Mouse (Mus musculus): ENCODE measurements around the gene Ago4. TPM values are rescaled to one million over a fixed set of nuclear protein-coding genes. Genes with fewer than 3 reads are reported as not detected.

The Ago4 gene
- polyA plus RNA-seq (2012), result not detected in 2 replicates

DNA sequence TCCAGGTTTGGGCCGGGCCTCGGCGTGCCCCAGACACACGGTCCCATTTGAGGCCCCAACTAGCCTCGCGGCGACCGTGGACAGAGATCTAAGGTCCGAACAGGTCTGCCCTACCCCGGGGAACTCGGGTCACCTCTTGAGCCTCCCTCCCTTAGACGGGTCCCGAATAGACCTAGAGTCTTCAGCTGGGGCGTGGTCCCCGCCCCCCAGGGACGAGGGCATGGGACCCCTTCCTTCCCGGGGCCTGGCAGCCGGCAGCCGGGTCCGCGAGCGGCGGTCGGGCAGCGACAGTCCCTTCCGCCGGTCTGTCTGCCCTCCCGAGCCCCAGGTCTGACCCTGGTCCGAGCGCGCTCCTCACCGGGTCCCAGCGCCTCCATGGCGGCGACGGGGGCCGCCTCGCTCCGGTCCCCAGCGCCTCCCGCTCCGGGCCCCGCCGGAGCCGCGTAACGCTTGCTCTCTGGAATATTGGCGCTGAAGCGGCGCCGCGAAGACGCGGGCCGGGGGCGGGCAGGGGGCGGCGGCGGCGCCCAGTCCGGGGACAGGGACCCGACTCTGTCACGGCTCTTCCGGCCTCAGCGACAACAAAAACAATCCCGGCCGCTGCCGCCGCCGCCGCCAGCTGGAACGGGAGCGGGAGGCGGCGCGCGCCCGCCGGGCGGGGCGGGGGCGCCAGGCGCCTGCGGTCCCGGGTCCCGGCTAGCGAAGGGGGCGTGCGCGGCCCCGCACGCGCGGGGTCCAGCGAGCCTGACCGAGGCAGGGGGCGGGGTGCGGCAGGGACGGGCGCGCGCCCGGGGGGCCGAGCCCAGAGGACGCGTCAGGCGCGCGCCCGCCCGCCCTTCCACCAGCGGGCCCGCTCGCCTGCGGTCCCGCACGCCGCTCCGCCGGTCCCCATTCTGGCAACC is at the start of gene Ago4:
Gene Ago4 (minus strand): TSS at position 646 of the 902 bp plus-strand sequence.
- no peak for TF ChIP-seq GATA1 (IDR thresholded peaks at IDR 0.05; ENCODE audit: low read length)

GRCm38 (mm10) chr4:126579077-126579476 is 45.8 kb upstream of the Ago4 start:
- TF ChIP-seq GATA1 (IDR thresholded peaks at IDR 0.05; ENCODE audit: low read length), result no peak

DNA sequence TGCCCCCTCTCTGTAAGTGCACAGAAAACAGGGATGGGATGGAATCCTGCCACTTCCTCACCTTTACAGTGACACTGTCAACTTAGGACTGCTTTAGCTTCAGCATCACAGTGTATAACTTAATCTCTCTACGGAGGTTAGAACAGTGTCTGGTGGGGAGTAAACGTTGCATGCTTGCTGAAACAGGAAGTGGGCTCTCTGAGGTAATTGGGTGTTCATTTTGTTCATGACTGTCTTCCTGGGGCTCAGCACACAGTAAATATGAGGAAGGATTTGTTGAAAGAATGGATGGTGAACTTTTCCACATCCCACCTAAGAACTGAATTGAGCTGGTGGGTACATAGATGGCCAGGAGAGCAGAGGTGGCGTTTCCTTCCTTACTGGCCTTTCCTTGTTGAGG is 44.6 kb upstream of the Ago4 start:
- no peak for TF ChIP-seq GATA1 (IDR thresholded peaks at IDR 0.05; ENCODE audit: low read length)

- TF ChIP-seq GATA1 (IDR thresholded peaks at IDR 0.05; ENCODE audit: low read length), result no peak
Measured at GRCm38 (mm10) chr4:126576281-126576680, 43.0 kb upstream of the Ago4 start.

DNA sequence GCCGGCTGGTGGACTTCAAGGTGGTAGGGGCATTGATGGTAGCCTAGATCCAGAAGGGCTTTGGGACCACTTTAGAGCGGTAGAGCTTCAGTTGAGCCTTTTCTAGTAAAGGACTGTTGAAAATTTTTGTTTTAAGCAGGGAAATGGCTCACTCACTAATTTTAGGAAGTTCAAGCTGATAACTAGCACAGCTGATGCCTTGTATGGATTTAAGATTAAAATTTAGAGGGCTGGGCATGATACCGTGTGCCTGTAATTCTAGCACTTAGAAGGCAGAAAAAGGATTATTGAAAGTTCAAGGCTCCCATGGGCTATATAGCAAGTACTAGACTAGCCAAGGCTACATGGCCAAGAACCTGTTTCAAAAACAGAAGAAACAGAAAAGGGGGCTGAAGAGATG is 36.5 kb upstream of the Ago4 start:
- TF ChIP-seq GATA1 (IDR thresholded peaks at IDR 0.05; ENCODE audit: low read length), result no peak

- TF ChIP-seq GATA1 (IDR thresholded peaks at IDR 0.05; ENCODE audit: low read length), result no peak
Measured at GRCm38 (mm10) chr4:126567243-126567642, 34.0 kb upstream of the Ago4 start.

DNA sequence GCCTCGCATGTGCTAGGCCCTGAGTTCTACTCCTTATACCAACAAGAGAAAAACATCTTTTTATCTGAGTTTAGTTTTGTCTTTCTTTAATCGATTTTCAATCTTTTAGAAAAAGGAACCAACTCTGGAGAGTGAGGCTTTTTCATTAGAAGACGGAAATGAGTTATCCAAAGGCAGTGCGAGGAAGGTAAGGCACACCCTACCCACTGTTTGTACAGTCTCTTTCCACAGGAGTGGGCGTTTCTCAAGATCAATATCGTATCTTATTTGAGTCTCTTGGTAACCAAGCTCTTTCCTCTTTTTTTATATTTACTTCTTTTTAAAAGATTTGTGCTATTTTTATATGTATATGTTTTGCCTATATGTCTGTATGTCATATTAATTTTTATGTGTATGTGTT is 30.5 kb upstream of the Ago4 start:
- TF ChIP-seq GATA1 (IDR thresholded peaks at IDR 0.05; ENCODE audit: low read length), result no peak

GRCm38 (mm10) chr4:126556809-126557711 is 23.8 kb upstream of the Ago4 start, which contains the start of gene Clspn:
Gene Clspn (plus strand): TSS chr4:126556935.
- no peak for TF ChIP-seq GATA1 (IDR thresholded peaks at IDR 0.05; ENCODE audit: low read length)

GRCm38 (mm10) chr4:126554462-126554861 is 21.2 kb upstream of the Ago4 start:
- TF ChIP-seq GATA1 (IDR thresholded peaks at IDR 0.05; ENCODE audit: low read length), result no peak

DNA sequence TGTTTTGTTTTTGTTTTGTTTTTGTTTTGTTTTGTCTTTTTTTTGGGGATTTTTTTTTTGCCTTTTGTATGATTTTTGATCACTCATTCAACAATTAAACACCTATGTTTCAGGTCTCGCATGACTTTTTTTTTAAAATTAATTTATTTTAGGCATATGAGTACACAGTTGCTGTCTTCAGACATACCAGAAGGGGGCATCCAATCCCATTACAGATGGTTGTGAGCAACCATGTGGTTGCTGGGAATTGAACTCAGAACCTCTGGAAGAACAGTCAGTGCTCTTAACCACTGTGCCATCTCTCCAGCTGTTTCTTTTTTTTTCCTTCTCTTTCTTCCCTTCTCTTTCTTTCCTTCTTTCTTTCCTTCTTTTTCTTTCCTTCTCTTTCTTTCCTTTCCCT is 20.4 kb upstream of the Ago4 start:
- TF ChIP-seq GATA1 (IDR thresholded peaks at IDR 0.05; ENCODE audit: low read length), result no peak

- TF ChIP-seq GATA1 (IDR thresholded peaks at IDR 0.05; ENCODE audit: low read length), result no peak
Measured at GRCm38 (mm10) chr4:126553105-126553504, 19.8 kb upstream of the Ago4 start.

DNA sequence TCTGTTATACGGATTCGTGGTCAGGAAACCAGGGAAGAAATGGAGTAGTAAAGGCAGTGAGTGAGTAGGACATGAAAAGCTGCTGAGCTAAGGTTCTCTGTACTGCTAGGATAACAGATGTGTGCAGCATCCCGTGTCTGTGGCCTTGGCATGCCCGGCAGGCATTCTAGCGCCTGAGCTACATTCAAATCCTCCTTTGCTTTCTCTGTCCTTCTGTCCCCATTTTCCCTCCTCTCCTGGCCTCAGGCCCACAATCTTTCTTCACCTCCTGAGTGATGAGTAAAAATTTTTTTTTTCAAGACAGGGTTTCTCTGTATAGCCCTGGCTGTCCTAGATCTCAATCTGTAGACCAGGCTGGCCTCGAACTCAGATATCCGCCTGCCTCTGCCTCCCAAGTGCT is 18.9 kb upstream of the Ago4 start:
- TF ChIP-seq GATA1 (IDR thresholded peaks at IDR 0.05; ENCODE audit: low read length), result no peak

- TF ChIP-seq GATA1 (IDR thresholded peaks at IDR 0.05; ENCODE audit: low read length), result no peak
Measured at GRCm38 (mm10) chr4:126546183-126546582, 12.9 kb upstream of the Ago4 start.

DNA sequence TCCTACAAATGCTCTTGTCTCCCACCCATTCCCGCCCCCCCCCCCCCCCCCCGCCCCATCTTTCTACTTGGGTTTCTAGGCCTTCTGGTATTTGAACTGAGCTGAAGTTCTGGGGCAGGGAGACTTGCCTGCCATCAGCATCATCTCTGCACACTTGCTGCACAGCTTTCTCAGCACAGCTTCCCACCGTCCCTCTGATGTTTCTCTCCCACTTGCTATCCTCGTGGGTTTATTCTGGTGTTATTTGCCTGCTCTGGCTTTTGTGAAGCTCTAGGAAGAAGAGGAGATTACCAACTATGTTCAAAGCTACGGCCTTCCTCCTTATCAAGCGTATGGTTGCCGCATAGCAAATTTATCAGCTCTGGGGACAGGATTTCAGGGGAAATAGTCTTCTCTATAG is 12.4 kb upstream of the Ago4 start:
- TF ChIP-seq GATA1 (IDR thresholded peaks at IDR 0.05; ENCODE audit: low read length), result no peak

DNA sequence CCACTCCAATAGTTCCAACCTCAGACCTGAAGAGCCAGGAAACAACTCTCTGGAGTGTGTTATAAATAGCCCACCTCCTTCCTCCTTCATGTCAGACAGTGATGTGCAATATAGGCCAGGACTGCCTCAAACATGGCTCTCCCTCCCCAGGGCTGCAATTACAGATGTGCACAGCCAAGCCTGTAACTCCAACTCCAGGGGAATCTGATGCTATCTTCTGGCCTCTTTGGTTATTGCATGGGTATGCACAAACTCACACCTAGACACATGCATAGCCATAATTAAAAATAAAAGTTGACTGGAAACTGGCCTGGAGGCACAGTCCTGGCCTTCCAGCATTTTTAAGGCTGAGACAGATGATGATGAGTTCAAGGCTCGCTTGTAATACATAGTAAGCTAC is 11.7 kb upstream of the Ago4 start:
- no peak for TF ChIP-seq GATA1 (IDR thresholded peaks at IDR 0.05; ENCODE audit: low read length)

GRCm38 (mm10) chr4:126542838-126543237 is 9.6 kb upstream of the Ago4 start:
- TF ChIP-seq GATA1 (IDR thresholded peaks at IDR 0.05; ENCODE audit: low read length), result no peak
